ENCODE assay signal across 7 mouse cellular contexts in the genomic region with DNA sequence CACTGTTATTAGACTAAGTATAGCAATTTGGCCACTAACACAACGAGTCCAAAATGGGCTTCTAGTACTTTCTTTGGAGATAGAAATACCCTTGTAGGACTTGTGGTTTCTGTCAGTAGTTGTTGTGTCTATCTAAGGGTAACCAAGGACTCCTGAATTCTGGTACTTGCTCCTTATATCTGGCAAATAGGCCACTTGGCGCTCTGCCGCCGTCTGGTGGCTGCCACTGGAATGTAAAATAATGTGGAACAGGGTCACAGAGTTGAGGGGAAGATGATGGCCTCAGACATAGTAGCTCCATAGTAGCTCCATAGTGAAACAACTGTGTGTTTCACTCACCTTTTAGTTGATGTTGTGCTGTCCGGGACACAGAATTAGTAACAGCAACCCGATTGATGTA. TPM values are rescaled to one million over a fixed set of nuclear protein-coding genes. Genes with fewer than 3 reads are reported as not detected.
DNase-seq lines count a peak whose midpoint lies in the region; ATAC-seq and TF ChIP-seq lines count a peak whose summit lies in the region.

No protein-coding gene starts in this region.

- H3K36me3 ChIP-seq in lung, embryonic 16.5 days (ENCODE audit: control insufficient read depth, insufficient read depth, low read length), result no peaks in the 10 kb centered on the region

- no peak overlapping the region for H3K27ac ChIP-seq in cortical plate, adult 2 months (ENCODE audit: insufficient read depth, low read length)
- H3K27ac ChIP-seq in lung, embryonic 16.5 days (ENCODE audit: low read length), result no peak overlapping the region

- H3K9me3 ChIP-seq in lung, embryonic 16.5 days (ENCODE audit: control insufficient read depth, low read length), result no peaks in the 10 kb centered on the region

- H3K4me3 ChIP-seq in cortical plate, adult 2 months (ENCODE audit: insufficient read depth, low read length), result no peak overlapping the region
- H3K4me3 ChIP-seq in lung, embryonic 16.5 days (ENCODE audit: low read length), result no peak overlapping the region

- no peaks in the 10 kb centered on the region for H3K4me1 ChIP-seq in cortical plate, adult 2 months (ENCODE audit: control insufficient read depth, insufficient read depth, low read length)
- no peaks in the 10 kb centered on the region for H3K4me1 ChIP-seq in lung, embryonic 16.5 days (replicated peaks; ENCODE audit: control insufficient read depth, insufficient read depth, low read length)

- DNase-seq in right cerebral cortex, adult 18-20 months, result peak; percentile 28
- no peak for DNase-seq in right cerebral cortex, postnatal 25 days
- peak; percentile 62 for DNase-seq in induced T-regulatory cell, adult 2 months (ENCODE audit: low read depth)
- DNase-seq in spleen, adult 12 weeks (ENCODE audit: low spot score), result peak; percentile 35

- peak; percentile 62 for TF ChIP-seq CTCF in cortical plate, adult 2 months (IDR thresholded peaks at IDR 0.05; ENCODE audit: extremely low read depth, insufficient read depth, low read length)

- WGBS in lung, embryonic 16.5 days, result 49% methylated on average over 6 of the region's 6 CpGs

- no peaks in the 10 kb centered on the region for H3K27me3 ChIP-seq in lung, embryonic 16.5 days (ENCODE audit: control insufficient read depth, insufficient read depth, low read depth, low read length)

- peak; percentile 49 for ATAC-seq in activated CD4-positive, CD25-positive, alpha-beta regulatory T cell, adult 4 months
- 0 out of 2 replicates have a peak, but pooled peaks have one; percentile 31 for ATAC-seq in lung, embryonic 16.5 days (ENCODE audit: low read depth)

- H3K9ac ChIP-seq in lung, embryonic 16.5 days (ENCODE audit: low read length), result no peak overlapping the region

- no peak overlapping the region for H3K4me2 ChIP-seq in lung, embryonic 16.5 days (ENCODE audit: low read depth, low read length)

- TF ChIP-seq POLR2A in cortical plate, adult 2 months (IDR thresholded peaks at IDR 0.05; ENCODE audit: extremely low read depth, insufficient read depth, low read length), result no peak

RNA-seq across cellular contexts. Expression of a gene that starts 8.7 kb away (rescaled TPM):
- not detected for polyA plus RNA-seq in activated CD4-positive, CD25-positive, alpha-beta regulatory T cell, adult 4 months (2017; shearing (Covaris generic))
- polyA plus RNA-seq in cortical plate, adult 2 months (2012; rRNA removed), result 2.9 and 4.3 TPM in 2 replicates
- polyA plus RNA-seq in lung, embryonic 16.5 days (2015; fragmentation: Nextera tagmentation; extraction: Ambion mirVana), result 27.6 and 36.1 TPM in 2 replicates
